Mouse (Mus musculus): Measurements from ENCODE around the gene Gm10436. TPM values are rescaled to one million over a fixed set of nuclear protein-coding genes. Genes with fewer than 3 reads are reported as not detected.

Gene Gm10436
- not detected for polyA plus RNA-seq (2014; fragmentation: Illumina TruSeq; extraction: RNeasy Lipid Tissue Mini Kit (QIAGEN cat#74804); ENCODE audit: low read depth, low replicate concordance)

DNA sequence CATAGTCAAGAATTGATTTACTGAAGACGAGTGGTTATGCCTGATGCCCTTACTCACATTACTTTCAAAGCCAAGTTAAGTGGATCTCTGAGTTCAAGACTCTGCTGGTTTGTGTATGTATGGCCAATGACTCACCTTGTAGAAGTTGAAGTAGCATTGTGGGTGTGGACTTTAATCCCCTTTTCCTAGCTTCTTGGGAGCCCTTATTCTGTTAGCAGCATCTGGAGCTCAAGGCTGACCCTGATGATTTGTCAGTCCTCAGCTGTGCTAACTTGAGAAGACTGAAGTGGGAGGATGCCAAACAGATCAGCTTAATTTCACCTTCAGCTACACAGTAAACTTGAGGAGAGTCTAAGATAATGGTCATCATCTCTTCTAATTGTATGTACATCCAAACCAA lies at the start of gene Gm10436:
Gene Gm10436 (minus strand): TSS at position 101 of the 400 bp plus-strand sequence.

Other genes with a start within 250 kb of the Gm10436 start
- gene Gm2042, start 228.0 kb downstream of the Gm10436 start, polyA plus RNA-seq (2014; fragmentation: Illumina TruSeq; extraction: RNeasy Lipid Tissue Mini Kit (QIAGEN cat#74804); ENCODE audit: low read depth, low replicate concordance): not detected
- not detected for gene Gm2075, start 170.3 kb downstream of the Gm10436 start, polyA plus RNA-seq (2014; fragmentation: Illumina TruSeq; extraction: RNeasy Lipid Tissue Mini Kit (QIAGEN cat#74804); ENCODE audit: low read depth, low replicate concordance)
- not detected for gene Gm6803, start 163.3 kb downstream of the Gm10436 start, polyA plus RNA-seq (2014; fragmentation: Illumina TruSeq; extraction: RNeasy Lipid Tissue Mini Kit (QIAGEN cat#74804); ENCODE audit: low read depth, low replicate concordance)
- not detected for gene Gm2056, start 155.1 kb downstream of the Gm10436 start, polyA plus RNA-seq (2014; fragmentation: Illumina TruSeq; extraction: RNeasy Lipid Tissue Mini Kit (QIAGEN cat#74804); ENCODE audit: low read depth, low replicate concordance)
- not detected for gene Gm16368, start 98.4 kb downstream of the Gm10436 start, polyA plus RNA-seq (2014; fragmentation: Illumina TruSeq; extraction: RNeasy Lipid Tissue Mini Kit (QIAGEN cat#74804); ENCODE audit: low read depth, low replicate concordance)
- gene Gm8332, start 68.0 kb upstream of the Gm10436 start, polyA plus RNA-seq (2014; fragmentation: Illumina TruSeq; extraction: RNeasy Lipid Tissue Mini Kit (QIAGEN cat#74804); ENCODE audit: low read depth, low replicate concordance): not detected
- not detected for gene Gm5662, start 92.4 kb upstream of the Gm10436 start, polyA plus RNA-seq (2014; fragmentation: Illumina TruSeq; extraction: RNeasy Lipid Tissue Mini Kit (QIAGEN cat#74804); ENCODE audit: low read depth, low replicate concordance)
- not detected for gene Gm5039, start 141.9 kb upstream of the Gm10436 start, polyA plus RNA-seq (2014; fragmentation: Illumina TruSeq; extraction: RNeasy Lipid Tissue Mini Kit (QIAGEN cat#74804); ENCODE audit: low read depth, low replicate concordance)
- gene Adck1, start 178.4 kb upstream of the Gm10436 start, polyA plus RNA-seq (2014; fragmentation: Illumina TruSeq; extraction: RNeasy Lipid Tissue Mini Kit (QIAGEN cat#74804); ENCODE audit: low read depth, low replicate concordance): 2.9 TPM